Mouse (Mus musculus) cortical plate, adult 2 months (tissue): ENCODE measurements around the gene 6430571L13Rik. TPM values are rescaled to one million over a fixed set of nuclear protein-coding genes. Genes with fewer than 3 reads are reported as not detected.

Experiments
- H3K27ac ChIP-seq: fragments of 200-500 bp; 2 replicates; pipeline ENCODE4 v1.5.1; 2012; ENCODE audit warnings: low read length, control low read depth, inconsistent platforms; ENCODE audit not compliant: insufficient read depth
- H3K4me1 ChIP-seq: fragments of 200-500 bp; 2 replicates; pipeline ENCODE4 v1.6.1; 2011; ENCODE audit warnings: low read length; ENCODE audit not compliant: control insufficient read depth, insufficient read depth
- H3K4me3 ChIP-seq: fragments of 200-500 bp; 2 replicates; pipeline ENCODE4 v1.5.1; 2011; ENCODE audit warnings: mild to moderate bottlenecking, low read length, control low read depth; ENCODE audit not compliant: insufficient read depth
- CTCF ChIP-seq: fragments of 200-500 bp; IDR thresholded peaks from 2 replicates; pipeline ENCODE4 v1.5.1; 2011; ENCODE audit warnings: mild to moderate bottlenecking, control low read depth, low read length; ENCODE audit not compliant: insufficient read depth; ENCODE audit errors: extremely low read depth
- POLR2A ChIP-seq: fragments of 200-500 bp; IDR thresholded peaks from 2 replicates; pipeline ENCODE4 v1.6.1; 2011; ENCODE audit warnings: mild to moderate bottlenecking, low read length, control low read depth; ENCODE audit not compliant: insufficient read depth; ENCODE audit errors: extremely low read depth
- polyA plus RNA-seq: library from polyadenylated mRNA; depleted of rRNA; stranded (reverse); fragments of >200 nt; gene quantifications from 2 replicates; pipeline ENCODE4 v1.2.3, GENCODE M21; 2012

6430571L13Rik gene
- polyA plus RNA-seq, 1 experiment: 5.2 TPM

GRCm38 (mm10) chr9:107355870-107356765, 15.7 kb downstream of the 6430571L13Rik start:
- Histone ChIP-seq H3K4me3 (no peak overlapping the region), H3K4me1 (no peaks in the 10 kb centered on the region), H3K27ac (no peak overlapping the region)
- TF ChIP-seq CTCF (peak; percentile 75), POLR2A (no peak)

DNA sequence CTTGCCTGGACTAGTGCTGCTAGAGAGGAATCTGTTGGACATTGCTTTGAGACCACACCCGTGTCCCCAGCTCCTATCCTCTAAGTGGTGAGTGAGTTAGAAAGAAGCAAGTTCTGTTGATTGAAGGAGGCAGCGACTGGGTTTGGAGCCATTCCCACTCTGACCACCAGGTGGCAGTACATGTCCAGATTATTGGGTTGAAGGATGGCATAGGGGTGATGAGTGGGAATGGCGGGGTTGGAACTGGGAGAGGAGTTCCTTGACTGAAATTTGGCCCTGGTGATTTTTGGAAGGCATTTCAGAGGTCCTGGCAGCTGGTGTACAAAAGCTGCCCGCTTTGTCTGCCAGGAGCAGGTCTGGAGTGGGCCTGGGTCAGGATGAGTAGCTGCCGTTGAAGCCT, 17.2 kb downstream of the 6430571L13Rik start:
- Histone ChIP-seq H3K4me1 (no peaks in the 10 kb centered on the region), H3K4me3 (no peak overlapping the region), H3K27ac (no peak overlapping the region)
- peak; percentile 96 for TF ChIP-seq CTCF
- TF ChIP-seq POLR2A: no peak

DNA sequence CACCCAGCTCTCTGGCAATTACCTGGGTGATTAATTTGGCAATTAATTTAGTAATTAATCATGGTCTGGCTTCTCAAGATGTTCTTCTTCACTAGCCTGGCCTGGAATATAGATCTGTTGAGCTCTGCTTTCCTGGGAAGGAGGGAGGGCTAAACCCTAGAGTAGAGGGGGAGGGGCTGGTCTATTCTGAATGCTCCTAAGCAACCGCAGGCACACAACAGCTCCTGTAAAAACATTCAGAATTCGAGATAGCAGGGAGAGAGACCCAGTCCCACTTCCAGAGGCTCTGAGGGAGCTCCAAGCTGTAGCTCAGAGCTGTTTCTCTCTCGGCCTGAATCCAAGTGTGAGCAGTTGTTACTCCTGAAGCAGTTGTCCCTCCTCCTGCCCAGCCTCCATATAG, 20.6 kb downstream of the 6430571L13Rik start:
- Histone ChIP-seq H3K27ac (no peak overlapping the region), H3K4me3 (no peak overlapping the region), H3K4me1 (no peaks in the 10 kb centered on the region)
- TF ChIP-seq POLR2A (no peak), CTCF (no peak)

- no peak overlapping the region for H3K4me3 ChIP-seq
- no peak for TF ChIP-seq POLR2A
- TF ChIP-seq CTCF: peak; percentile 75
- no peaks in the 10 kb centered on the region for H3K4me1 ChIP-seq
- H3K27ac ChIP-seq: no peak overlapping the region
Measured at GRCm38 (mm10) chr9:107366644-107367043, 26.2 kb downstream of the 6430571L13Rik start.

DNA sequence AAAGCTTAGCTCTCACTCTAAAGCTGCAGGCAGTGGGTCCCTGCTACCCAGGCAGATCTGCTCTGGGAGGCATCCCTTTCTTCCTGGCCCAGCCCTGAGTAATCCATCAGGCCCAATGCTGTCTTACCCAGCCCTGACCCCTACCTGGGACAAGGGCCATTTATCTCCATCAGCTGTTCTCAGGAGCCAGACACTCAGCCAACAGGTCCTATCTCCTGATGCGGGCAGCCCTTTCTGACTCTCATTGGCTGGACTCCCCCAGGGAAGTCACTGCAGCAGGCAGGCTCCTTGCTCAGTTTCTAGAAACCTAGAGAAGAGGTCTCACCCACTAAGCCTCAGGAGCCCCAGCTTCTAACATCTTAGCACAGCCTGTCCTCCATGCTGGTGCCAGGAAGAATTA, 27.9 kb downstream of the 6430571L13Rik start:
- no peak overlapping the region for H3K27ac ChIP-seq
- H3K4me3 ChIP-seq: no peak overlapping the region
- TF ChIP-seq POLR2A (no peak), CTCF (no peak)
- H3K4me1 ChIP-seq: peaks cover 3% of the 10 kb centered on the region; the same call in 1 of the 2 replicates

DNA sequence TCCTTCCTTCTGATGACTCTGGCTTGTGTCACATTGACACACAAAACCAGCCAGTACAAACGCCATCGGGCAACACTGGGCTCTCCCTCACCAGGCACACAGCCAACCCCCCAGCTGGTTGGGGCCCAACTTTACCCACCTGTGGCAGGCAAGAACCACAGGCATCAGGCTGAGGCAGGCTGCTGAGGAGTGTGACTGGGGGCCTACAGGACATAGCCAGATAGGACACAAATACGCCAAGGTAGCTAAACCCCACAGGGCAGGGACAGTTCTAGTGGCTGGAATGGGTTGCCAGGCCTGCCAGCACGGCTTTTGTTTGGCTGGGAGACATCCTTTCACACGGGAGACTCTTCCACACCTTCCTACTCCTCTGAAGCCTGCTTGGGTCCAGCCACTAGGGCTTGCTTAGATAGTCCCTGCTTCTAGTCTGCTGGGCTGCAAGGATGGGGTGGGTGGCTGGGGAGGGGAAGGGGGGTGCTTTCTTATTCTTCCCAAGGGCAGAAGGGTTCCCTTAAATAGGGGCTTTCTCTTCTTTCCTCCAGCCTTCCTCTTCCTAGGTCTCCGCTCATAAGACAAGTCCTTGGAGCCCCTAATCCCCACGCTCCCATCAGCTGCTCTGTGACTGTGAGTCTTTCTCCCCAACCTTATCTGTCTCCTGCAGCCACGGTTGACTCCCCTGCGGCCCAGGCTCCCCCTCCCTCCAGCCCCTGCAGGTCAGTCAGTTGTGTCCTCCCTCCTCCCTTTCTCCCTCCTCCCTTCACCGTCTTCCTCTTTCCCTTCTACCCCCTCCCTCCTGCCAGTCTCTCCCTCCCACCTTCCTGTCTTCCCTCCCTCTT, 29.1 kb downstream of the 6430571L13Rik start:
- Histone ChIP-seq H3K27ac (no peak overlapping the region), H3K4me1 (peaks cover 3% of the 10 kb centered on the region; the same call in 1 of the 2 replicates), H3K4me3 (no peak overlapping the region)
- no peak for TF ChIP-seq POLR2A
- TF ChIP-seq CTCF: no peak

GRCm38 (mm10) chr9:107370106-107370463, 29.7 kb downstream of the 6430571L13Rik start:
- Histone ChIP-seq H3K4me1 (peaks cover 3% of the 10 kb centered on the region; the same call in 1 of the 2 replicates), H3K4me3 (no peak overlapping the region), H3K27ac (no peak overlapping the region)
- TF ChIP-seq CTCF (no peak), POLR2A (no peak)

GRCm38 (mm10) chr9:107372441-107372840, 32.0 kb downstream of the 6430571L13Rik start:
- Histone ChIP-seq H3K27ac (no peak overlapping the region), H3K4me3 (no peak overlapping the region), H3K4me1 (peaks cover 3% of the 10 kb centered on the region; the same call in 1 of the 2 replicates)
- TF ChIP-seq CTCF (no peak), POLR2A (no peak)

- Histone ChIP-seq H3K4me1 (peaks cover 3% of the 10 kb centered on the region; the same call in 1 of the 2 replicates), H3K4me3 (no peak overlapping the region), H3K27ac (no peak overlapping the region)
- TF ChIP-seq CTCF: no peak
- no peak for TF ChIP-seq POLR2A
Measured at GRCm38 (mm10) chr9:107374623-107375022, 34.2 kb downstream of the 6430571L13Rik start.
